Mouse (Mus musculus) heart, postnatal 0 days (tissue): Measurements from ENCODE around the gene Ift74. TPM values are rescaled to one million over a fixed set of nuclear protein-coding genes. Genes with fewer than 3 reads are reported as not detected.

Source experiments
- ATAC-seq: fragments of 200-750 bp; cut with Nextera tagmentation; 2 replicates; pipeline ENCODE4 v1.8.0; 2017; ENCODE audit warnings: low read depth, moderate number of reproducible peaks, moderate library complexity; ENCODE audit not compliant: insufficient read depth
- DNase-seq: peaks from one replicate; pipeline ENCODE4 v3.0.0-alpha.2; 2016; ENCODE audit warnings: low spot score
- H3K27ac ChIP-seq: fragments of 300-500 bp; sonication (generic); 2 replicates; pipeline ENCODE4 v1.5.1; 2014; ENCODE audit warnings: low read depth, mild to moderate bottlenecking
- H3K27me3 ChIP-seq: fragments of 300-500 bp; sonication (generic); 2 replicates; pipeline ENCODE4 v1.6.1; 2014; ENCODE audit warnings: low read length, mixed read lengths; ENCODE audit not compliant: control insufficient read depth, insufficient read depth
- H3K36me3 ChIP-seq: fragments of 300-500 bp; sonication (generic); replicated peaks from 2 replicates; pipeline ENCODE4 v1.6.1; 2014; ENCODE audit warnings: low read length, mixed read lengths; ENCODE audit not compliant: control insufficient read depth, insufficient read depth
- H3K4me1 ChIP-seq: fragments of 300-500 bp; sonication (generic); 2 replicates; pipeline ENCODE4 v1.6.1; 2014; ENCODE audit warnings: antibody characterized with exemption; ENCODE audit not compliant: control insufficient read depth, insufficient read depth
- H3K4me2 ChIP-seq: fragments of 300-500 bp; sonication (generic); 2 replicates; pipeline ENCODE4 v1.6.1; 2014; ENCODE audit warnings: low read depth, mild to moderate bottlenecking, low read length, moderate library complexity
- H3K4me3 ChIP-seq: fragments of 300-500 bp; sonication (generic); 2 replicates; pipeline ENCODE4 v1.5.1; 2014; ENCODE audit warnings: low read depth, low read length
- H3K9ac ChIP-seq: fragments of 300-500 bp; sonication (generic); replicated peaks from 2 replicates; pipeline ENCODE4 v1.6.1; 2014; ENCODE audit warnings: low read depth, low read length, mixed read lengths
- H3K9me3 ChIP-seq: fragments of 300-500 bp; sonication (generic); replicated peaks from 2 replicates; pipeline ENCODE4 v1.6.1; 2016; ENCODE audit warnings: low read length; ENCODE audit not compliant: control insufficient read depth
- CTCF ChIP-seq: IDR thresholded peaks from 2 replicates; pipeline ENCODE4 v1.5.1; 2016; ENCODE audit warnings: antibody characterized with exemption, control low read depth, low read depth
- EP300 ChIP-seq: IDR thresholded peaks from 2 replicates; pipeline ENCODE4 v1.6.1; 2016; ENCODE audit warnings: antibody characterized with exemption, low read depth
- WGBS: fragments of 180-500 bp; shearing (Covaris S2); extraction: QIAGEN DNeasy Blood & Tissue Kit; methylation state at CpG from one replicate; pipeline ENCODE4 v1.1.7; 2014; 5-methylcytosine and 5-hydroxymethylcytosine counted together
- polyA plus RNA-seq: library from polyadenylated mRNA; unstranded; fragments of >200 nt; fragmentation: Nextera tagmentation; extraction: Ambion mirVana; gene quantifications from 2 replicates; pipeline ENCODE4 v1.2.1, GENCODE M21; 2015
- total RNA-seq: library from RNA; depleted of rRNA; stranded (reverse); fragments of >200 nt; gene quantifications from 2 replicates; pipeline ENCODE4 v1.2.3, GENCODE M21; 2014; ENCODE audit warnings: low replicate concordance

The Ift74 gene
- total and polyA plus RNA-seq, 2 experiments from 2014 or later: 0.92 to 12.6 TPM

DNA sequence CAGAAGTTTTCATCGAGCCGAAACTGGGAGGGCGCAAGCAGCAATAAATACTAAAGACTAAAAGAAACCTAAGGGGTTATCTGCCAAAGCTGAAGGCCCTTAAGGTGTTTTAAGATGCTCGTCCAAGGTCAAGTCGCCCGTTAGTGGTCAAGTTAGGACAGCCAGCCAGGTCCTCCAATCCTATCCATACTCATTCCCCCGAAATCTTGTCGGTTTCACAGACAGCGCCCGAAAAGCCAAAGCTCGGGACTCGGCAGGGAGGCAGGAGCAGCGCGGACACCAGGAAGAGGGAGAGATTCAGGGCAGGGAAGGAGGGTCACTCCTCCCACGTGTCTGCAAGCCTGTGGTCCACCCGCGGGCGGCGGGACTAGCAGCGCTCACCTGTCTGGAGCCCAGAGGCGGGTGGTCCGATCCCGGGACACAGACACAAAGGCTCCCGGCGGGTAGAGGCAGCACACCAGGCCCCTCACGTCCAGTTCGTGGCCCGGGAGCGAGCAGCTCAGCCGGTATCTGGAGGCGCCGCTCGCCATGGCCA is 11.7 kb upstream of the Ift74 start:
- H3K36me3 ChIP-seq: no peaks in the 10 kb centered on the region
- H3K4me2 ChIP-seq: peak overlapping the region; percentile 72
- H3K27me3 ChIP-seq: no peaks in the 10 kb centered on the region
- H3K4me3 ChIP-seq: peak overlapping the region; percentile 90
- H3K9ac ChIP-seq: peak overlapping the region; percentile 77
- H3K4me1 ChIP-seq: peaks cover 7% of the 10 kb centered on the region; the same call in 1 of the 2 replicates
- H3K9me3 ChIP-seq: no peaks in the 10 kb centered on the region
- peak overlapping the region; percentile 89 for H3K27ac ChIP-seq
- peak; percentile 39 for DNase-seq
- TF ChIP-seq EP300 (no peak), CTCF (no peak)
- peak; percentile 71 for ATAC-seq
- WGBS: under 1% methylated on average over 32 of the region's 33 CpGs

DNA sequence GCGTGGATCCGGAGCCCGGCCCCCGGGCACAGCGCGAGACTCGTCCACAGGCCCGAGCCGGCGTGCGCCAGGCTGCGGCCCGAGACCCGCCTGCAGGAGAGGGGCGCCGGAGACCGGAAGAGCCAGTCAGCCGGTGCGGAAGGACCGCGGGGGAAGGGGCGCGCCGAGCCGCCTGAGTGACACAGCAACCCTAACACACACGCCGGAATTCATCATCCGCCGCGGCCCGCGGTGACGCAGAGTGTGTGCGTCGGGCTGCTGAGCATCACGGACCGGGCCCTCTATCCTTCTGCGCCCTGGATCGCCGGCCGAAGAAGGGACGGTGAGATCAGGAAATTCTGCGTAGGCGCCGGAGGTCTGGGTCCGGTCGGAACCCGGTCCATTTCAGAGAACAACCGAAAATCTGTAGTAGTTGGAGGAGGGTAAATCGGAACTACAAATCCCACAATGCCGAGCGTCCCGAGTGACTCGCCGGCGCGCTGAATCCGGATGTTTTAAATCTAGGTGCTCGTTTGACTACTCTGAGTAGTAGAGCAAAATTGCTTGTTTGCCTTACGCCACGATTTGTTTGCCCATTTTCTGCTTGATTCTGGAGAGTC is 11.2 kb upstream of the Ift74 start, which contains the start of gene Plaa:
Plaa (minus strand) TSS at position 214 of the 599 bp plus-strand sequence.
- peak within 1 kb of the TSS; percentile 89 for H3K27ac ChIP-seq
- TF ChIP-seq EP300 (no peak; the same call in 1 of the 2 replicates), CTCF (no peak)
- peak within 1 kb of the TSS; percentile 77 for H3K9ac ChIP-seq
- H3K4me1 ChIP-seq: peaks cover 7% of the 10 kb centered on the region; the same call in 1 of the 2 replicates
- DNase-seq (peak; percentile 90), ATAC-seq (peak; percentile 98)
- H3K27me3 ChIP-seq: no peaks in the 10 kb centered on the region
- H3K36me3 ChIP-seq: no peaks in the 10 kb centered on the region
- peak within 1 kb of the TSS; percentile 72 for H3K4me2 ChIP-seq
- peak within 1 kb of the TSS; percentile 90 for H3K4me3 ChIP-seq
- no peaks in the 10 kb centered on the region for H3K9me3 ChIP-seq
- WGBS: under 1% methylated on average over 60 of the region's 61 CpGs

DNA sequence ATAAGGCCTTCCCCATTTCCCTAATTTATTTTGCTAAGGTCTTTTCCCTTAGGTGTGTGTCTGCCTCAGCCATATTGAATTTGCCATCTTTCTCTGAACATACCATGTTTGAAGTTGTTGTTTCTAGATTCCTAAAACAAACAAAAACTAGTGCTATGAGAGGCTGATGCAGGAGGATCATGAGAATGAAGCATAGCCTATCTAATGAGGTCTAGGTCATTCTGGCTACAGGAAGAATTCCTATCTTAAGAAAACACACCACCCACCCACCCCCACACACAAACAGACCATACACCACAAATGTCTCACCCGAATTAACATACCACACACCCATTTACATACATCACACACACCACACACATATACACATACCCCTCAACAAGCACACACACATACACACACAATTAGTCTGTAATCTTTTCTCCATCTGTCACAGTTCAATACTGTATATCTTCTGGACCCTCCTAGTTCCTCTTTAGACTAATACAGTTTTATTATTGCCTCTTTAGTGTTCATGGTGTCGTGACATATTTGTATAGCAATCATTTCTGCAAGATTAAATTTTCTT is 9.8 kb upstream of the Ift74 start:
- Histone ChIP-seq H3K4me1 (peaks cover 7% of the 10 kb centered on the region; the same call in 1 of the 2 replicates), H3K27ac (no peak overlapping the region), H3K9ac (no peak overlapping the region), H3K4me3 (no peak overlapping the region), H3K9me3 (no peaks in the 10 kb centered on the region), H3K27me3 (no peaks in the 10 kb centered on the region), H3K4me2 (no peak overlapping the region), H3K36me3 (no peaks in the 10 kb centered on the region)
- TF ChIP-seq CTCF (no peak), EP300 (no peak)
- WGBS: 75% methylated on average over 2 of the region's 2 CpGs
- ATAC-seq (no peak), DNase-seq (no peak)

DNA sequence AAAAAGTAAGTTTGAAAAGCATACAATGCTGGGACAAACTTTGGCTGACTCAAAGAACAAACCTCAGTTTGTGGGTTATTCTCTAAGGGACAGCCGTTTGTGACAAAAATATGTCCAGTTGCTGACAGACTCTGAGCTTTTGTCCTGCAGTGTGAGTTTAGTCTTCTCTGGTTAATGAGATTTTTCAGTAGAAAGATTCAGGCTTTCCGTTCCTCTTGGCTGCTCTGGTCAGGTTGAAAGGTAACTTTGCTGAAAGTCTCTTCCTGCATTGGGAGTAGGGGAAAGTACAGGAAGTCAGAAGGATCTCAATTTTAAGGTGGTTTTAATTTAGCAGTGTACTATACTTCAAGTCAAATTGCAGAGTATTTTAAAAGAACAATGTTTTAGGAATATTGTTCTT is 8.7 kb upstream of the Ift74 start:
- 78% methylated on average over 2 of the region's 2 CpGs for WGBS
- Histone ChIP-seq H3K9ac (no peak overlapping the region), H3K4me1 (peaks cover 7% of the 10 kb centered on the region; the same call in 1 of the 2 replicates), H3K4me2 (no peak overlapping the region), H3K27ac (no peak overlapping the region), H3K27me3 (no peaks in the 10 kb centered on the region), H3K4me3 (no peak overlapping the region), H3K9me3 (no peaks in the 10 kb centered on the region), H3K36me3 (no peaks in the 10 kb centered on the region)
- ATAC-seq: no peak
- DNase-seq: no peak
- no peak for TF ChIP-seq CTCF
- no peak for TF ChIP-seq EP300

DNA sequence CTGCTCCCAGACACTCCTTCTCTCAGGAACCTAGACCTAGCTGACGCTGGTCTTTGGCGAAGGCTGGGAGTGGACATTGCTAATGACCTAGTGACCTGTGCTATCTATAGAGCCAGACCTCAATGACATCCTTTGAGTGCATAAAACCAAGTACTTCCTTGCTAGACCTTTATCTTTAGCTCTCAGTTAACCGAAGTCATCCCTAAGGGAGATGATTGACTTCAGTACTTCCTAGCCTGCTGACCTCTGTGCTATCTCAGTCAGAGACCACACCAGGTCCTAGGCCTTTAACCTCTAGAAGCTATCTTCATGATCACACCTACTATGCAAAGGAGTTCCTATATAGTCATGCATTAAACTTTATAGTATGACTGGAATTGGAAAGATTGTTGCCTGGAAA is 4.0 kb upstream of the Ift74 start:
- Histone ChIP-seq H3K27me3 (no peaks in the 10 kb centered on the region), H3K36me3 (no peaks in the 10 kb centered on the region), H3K9me3 (no peaks in the 10 kb centered on the region), H3K4me1 (peaks cover 7% of the 10 kb centered on the region), H3K27ac (no peak overlapping the region), H3K9ac (no peak overlapping the region), H3K4me3 (no peak overlapping the region), H3K4me2 (no peak overlapping the region)
- 36% methylated on average over 3 of the region's 3 CpGs for WGBS
- ATAC-seq: no peak
- no peak for DNase-seq
- TF ChIP-seq EP300 (no peak), CTCF (no peak)
